Mouse (Mus musculus): ENCODE measurements around the gene Gab1.
A peak's percentile ranks its signal among the peaks of the same experiment; 100 is the strongest.

Gab1 gene

GRCm38 (mm10) chr8:80843744-80844434 lies 36.4 kb downstream of the Gab1 start:
- no peak for DNase-seq (ENCODE audit: low read depth)

GRCm38 (mm10) chr8:80842514-80842913 lies 37.8 kb downstream of the Gab1 start:
- no peak for DNase-seq (ENCODE audit: low read depth)

GRCm38 (mm10) chr8:80840090-80840489 lies 40.2 kb downstream of the Gab1 start:
- no peak for DNase-seq (ENCODE audit: low read depth)

GRCm38 (mm10) chr8:80838199-80838598 lies 42.1 kb downstream of the Gab1 start:
- DNase-seq (ENCODE audit: low read depth), result no peak

GRCm38 (mm10) chr8:80835401-80835800 lies 44.9 kb downstream of the Gab1 start:
- no peak for DNase-seq (ENCODE audit: low read depth)

- DNase-seq (ENCODE audit: low read depth), result no peak
Observed at GRCm38 (mm10) chr8:80834443-80834842, 45.9 kb downstream of the Gab1 start.

GRCm38 (mm10) chr8:80832534-80832933 lies 47.8 kb downstream of the Gab1 start:
- no peak for DNase-seq (ENCODE audit: low read depth)

GRCm38 (mm10) chr8:80831876-80832524 lies 48.3 kb downstream of the Gab1 start:
- no peak for DNase-seq (ENCODE audit: low read depth)

- no peak for DNase-seq (ENCODE audit: low read depth)
Observed at GRCm38 (mm10) chr8:80830724-80831566, 49.4 kb downstream of the Gab1 start.

- no peak for DNase-seq (ENCODE audit: low read depth)
Observed at GRCm38 (mm10) chr8:80830141-80830540, 50.2 kb downstream of the Gab1 start.

GRCm38 (mm10) chr8:80826996-80827395 lies 53.3 kb downstream of the Gab1 start:
- DNase-seq (ENCODE audit: low read depth), result no peak

- no peak for DNase-seq (ENCODE audit: low read depth)
Observed at GRCm38 (mm10) chr8:80825136-80825535, 55.2 kb downstream of the Gab1 start.

- no peak for DNase-seq (ENCODE audit: low read depth)
Observed at GRCm38 (mm10) chr8:80824426-80824825, 55.9 kb downstream of the Gab1 start.

- no peak for DNase-seq (ENCODE audit: low read depth)
Observed at GRCm38 (mm10) chr8:80823250-80823649, 57.1 kb downstream of the Gab1 start.

GRCm38 (mm10) chr8:80821367-80822225 lies 58.7 kb downstream of the Gab1 start:
- DNase-seq (ENCODE audit: low read depth), result no peak

GRCm38 (mm10) chr8:80818978-80819377 lies 61.3 kb downstream of the Gab1 start:
- DNase-seq (ENCODE audit: low read depth), result no peak

- no peak for DNase-seq (ENCODE audit: low read depth)
Observed at GRCm38 (mm10) chr8:80817065-80817464, 63.3 kb downstream of the Gab1 start.

GRCm38 (mm10) chr8:80815179-80815578 lies 65.1 kb downstream of the Gab1 start:
- DNase-seq (ENCODE audit: low read depth), result no peak

- no peak for DNase-seq (ENCODE audit: low read depth)
Observed at GRCm38 (mm10) chr8:80814087-80814791, 66.1 kb downstream of the Gab1 start.

GRCm38 (mm10) chr8:80813439-80813838 lies 66.9 kb downstream of the Gab1 start:
- peak; percentile 27 for DNase-seq (ENCODE audit: low read depth)

GRCm38 (mm10) chr8:80811591-80811991 lies 68.7 kb downstream of the Gab1 start:
- DNase-seq (ENCODE audit: low read depth), result no peak
